Mouse (Mus musculus) frontal cortex, postnatal 14 days (tissue): ENCODE results near the gene Gm11037.

Experiments used
- DNase-seq, 2 experiments: peaks; one replicate each; pipeline ENCODE4 v3.0.0; 2022; ENCODE audit warnings: low spot score in 2 of 2

Gene Gm11037

DNA sequence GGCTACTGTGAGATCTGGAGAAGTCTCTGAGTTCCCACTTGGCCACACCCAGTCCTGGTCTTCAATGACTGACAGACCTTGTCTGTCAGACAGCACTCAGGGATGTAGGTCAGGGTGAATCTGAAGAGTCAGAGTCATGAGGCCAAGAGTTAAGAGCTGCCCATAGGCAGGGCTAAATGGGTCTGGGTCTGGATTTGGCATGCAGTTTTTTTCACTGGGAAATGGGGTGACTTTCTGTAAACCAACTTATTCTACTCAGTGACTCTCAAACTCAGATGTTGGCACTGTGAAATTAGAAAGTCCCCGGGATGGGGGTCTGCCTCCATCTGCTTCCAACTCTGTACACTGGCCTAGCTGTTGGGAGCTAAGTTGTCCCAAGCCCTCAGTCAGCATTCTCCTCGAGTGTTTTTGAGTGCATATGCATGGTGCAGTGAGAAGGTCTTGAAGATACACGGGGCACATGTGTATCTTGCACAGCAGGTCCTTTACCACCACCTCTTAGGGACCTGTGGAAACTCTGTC, 4.6 kb upstream of the Gm11037 start:
- no peak for DNase-seq

DNA sequence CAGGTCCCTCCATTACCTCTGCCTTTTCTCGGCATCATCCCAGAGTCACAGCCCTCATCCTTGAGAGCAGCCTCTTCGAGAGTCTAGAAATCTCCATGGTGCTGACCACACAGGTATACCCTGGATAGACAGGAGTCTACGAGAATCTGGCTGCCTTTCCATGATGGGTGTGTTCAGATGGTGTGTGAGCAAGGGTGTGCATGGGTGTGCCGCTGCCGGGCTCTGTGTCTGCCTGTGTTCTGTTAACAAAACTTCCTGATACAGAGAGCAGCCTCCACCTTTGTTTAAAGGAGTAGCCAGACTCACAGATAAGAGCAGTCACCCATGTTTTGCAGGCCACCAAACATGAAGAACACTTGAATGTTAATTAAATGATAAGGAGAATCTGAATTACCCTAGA, 3.5 kb upstream of the Gm11037 start:
- no peak for DNase-seq

DNA sequence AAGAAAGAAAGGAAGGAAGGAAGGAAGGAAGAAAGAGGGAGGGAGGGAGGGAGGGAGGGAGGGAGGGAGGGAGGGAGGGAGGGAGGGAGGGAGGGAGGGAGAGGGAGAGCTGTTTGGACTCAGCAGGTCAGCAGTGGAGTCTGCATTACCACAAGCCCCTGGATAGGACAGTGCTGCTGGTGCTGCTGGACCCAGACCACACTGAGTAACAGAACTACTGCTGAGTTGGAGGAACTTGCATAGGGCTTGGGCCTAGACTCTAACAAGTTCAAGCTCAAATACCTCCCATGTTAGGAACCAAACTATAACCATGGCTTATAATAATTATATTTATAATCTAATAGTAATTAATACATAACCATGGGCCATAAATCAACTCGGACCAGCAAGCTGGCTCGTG, 2.4 kb upstream of the Gm11037 start:
- DNase-seq = no peak

DNA sequence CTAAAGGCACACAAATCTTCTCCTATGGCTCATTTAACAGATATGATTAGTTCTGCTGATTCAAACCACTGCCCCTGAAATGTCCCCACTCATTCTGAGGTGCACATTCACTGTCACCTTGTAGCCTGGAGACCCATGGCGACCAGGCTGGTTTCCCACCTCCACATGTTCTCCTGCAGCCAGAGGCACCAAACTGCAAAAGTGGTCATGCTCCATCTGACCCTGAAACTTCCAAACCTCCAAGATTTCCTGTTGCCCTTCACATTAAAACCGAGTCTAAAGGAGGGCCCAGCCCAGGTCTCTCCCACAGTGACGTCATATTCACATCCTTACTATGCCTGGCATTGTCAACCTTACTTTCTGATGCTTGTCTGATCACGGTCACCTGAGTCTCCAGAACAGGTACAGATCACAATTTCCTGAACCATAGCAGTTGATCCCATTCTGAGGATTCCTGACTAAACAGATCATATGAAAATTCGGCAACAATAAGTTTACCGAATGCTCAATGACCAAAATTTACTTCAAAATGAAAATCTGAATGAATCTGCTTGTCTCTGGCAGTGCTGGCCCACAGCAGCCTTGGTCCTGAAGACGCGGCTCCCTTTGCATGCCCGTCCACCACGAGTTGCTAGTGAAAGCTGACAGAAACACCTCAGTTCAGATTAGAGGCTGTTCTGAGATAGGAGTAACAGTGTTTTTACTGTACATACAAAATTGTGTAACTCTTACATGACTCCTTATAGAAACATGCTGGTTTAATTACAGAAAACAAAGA, 997 bp upstream of the Gm11037 start:
- no peak for DNase-seq

DNA sequence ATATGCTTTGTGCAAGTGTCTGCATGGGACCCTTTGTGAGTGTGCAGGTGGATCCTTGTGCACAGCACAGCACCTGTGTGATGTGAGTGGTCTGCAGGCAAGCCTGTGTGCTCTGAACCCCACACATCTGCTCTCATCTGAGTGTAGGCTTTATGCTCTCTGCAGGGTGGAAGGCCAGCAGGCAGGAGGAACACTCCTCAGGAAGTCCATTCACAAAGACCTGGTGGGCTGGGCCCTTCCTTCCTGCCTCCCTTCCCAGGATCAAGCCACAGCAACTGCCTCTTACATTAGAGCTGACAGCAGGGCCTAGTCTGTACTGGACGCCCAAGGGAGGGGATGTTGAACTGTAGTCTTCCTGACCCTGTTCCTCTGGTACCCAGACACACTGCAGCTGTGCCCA, 1.1 kb downstream of the Gm11037 start:
- no peak for DNase-seq

DNA sequence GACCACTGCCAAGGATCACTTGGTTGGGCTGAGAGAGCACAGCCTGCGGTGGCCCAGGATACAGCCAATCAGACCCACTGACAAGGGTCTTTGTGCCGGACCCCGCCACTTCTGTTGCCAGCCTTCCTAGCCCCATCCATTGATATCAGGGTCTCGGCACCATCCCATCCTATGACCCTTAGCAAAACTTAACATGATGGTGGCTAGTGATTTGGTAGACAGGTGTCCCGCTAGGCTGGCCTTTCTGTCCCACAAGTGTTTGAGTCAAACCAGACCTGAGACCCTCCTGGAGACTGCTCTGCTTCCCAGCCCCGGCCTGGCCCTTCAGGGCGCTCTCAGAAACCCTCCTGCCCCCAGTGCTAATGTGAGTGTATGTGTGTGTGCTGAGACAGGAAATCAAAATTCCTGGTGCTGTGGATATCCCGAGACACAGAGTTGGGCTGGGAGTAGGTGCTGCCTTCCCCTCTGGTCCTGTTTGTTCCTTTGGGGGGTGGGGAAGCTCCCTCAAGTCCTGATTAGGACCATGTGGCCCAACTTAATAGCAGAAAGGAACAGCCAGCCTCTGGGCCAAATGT, 1.6 kb downstream of the Gm11037 start:
- no peak for DNase-seq

DNA sequence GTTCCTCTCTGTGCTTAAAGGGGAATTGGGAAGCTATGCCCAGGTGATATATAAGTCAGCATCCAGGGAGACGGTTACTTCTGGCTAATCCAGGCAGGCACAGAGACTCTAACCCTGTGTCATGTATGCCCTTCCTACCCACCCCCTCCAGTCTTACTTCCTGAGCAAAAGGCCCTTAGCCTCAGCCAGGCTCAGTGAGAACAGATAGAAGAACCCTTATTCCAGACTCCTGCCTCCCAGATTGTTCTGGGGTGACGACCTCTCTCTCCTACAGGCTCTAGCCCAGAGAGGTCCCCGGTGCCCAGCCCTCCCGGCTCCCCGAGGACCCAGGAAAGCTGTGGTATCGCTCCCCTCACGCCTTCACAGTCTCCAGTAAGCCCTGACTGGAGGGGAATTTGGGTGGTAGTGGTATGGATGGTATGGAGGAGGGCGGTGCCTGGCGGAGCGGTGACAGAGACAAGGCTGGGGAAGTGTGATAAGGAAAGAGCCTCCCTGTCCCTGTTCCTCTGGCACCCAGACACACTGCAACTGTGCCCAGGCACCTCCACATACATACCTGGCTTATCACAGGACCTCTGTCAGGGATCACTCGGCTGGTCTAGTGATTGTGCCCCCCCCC, 2.3 kb downstream of the Gm11037 start:
- no peak for DNase-seq

DNA sequence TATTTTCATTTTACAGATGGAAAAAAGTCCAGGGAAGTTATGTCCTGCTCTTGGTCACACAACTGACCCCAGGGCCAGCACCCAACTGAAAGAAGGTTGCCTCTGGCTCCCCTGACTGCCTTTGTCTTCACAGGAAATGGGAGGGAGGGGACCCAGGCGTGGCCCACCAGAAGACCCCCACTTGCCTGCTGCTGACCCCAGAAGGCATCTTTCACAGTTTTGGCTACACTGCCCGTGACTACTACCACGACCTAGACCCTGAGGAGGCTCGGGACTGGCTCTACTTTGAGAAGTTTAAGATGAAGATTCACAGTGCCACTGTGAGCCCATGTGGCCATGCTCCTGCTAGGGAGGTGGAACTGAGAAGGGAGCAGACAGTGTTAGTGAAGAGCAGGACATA, 5.0 kb downstream of the Gm11037 start:
- DNase-seq = no peak

DNA sequence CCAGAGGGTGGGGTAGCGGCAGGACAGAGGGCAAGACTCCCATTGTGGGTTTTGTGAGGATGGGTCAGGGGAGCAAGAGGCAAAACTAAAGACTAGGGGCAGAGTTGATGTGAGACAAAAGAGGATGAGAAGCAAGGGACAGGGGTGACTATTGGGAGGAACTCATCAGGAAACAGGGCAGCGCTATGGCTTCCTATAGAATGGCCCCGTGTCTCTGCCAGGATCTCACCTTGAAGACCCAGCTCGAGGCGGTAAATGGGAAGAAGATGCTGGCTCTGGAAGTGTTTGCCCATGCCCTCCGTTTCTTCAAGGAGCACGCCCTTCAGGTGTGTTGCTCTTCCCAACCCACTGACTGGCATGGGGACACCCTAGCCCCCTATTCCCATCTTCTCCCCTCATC, 5.5 kb downstream of the Gm11037 start:
- DNase-seq = no peak

DNA sequence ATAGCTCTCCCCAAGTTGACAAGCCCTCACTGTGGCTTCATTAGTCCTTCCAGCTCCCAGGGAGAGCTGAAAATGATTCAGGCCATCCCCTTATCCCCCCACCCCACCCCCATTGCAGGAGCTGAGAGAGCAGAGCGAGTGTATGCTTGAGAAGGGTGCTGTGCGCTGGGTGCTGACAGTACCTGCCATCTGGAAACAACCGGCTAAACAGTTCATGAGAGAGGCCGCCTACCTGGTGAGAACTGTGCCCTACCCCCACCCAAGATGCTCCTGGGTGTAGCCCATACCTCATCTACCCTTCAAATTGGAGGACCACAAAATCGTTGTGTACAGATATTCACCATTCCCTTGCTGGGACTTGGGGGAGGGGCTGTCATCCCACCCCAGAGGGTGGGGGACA, 6.0 kb downstream of the Gm11037 start:
- no peak for DNase-seq

DNA sequence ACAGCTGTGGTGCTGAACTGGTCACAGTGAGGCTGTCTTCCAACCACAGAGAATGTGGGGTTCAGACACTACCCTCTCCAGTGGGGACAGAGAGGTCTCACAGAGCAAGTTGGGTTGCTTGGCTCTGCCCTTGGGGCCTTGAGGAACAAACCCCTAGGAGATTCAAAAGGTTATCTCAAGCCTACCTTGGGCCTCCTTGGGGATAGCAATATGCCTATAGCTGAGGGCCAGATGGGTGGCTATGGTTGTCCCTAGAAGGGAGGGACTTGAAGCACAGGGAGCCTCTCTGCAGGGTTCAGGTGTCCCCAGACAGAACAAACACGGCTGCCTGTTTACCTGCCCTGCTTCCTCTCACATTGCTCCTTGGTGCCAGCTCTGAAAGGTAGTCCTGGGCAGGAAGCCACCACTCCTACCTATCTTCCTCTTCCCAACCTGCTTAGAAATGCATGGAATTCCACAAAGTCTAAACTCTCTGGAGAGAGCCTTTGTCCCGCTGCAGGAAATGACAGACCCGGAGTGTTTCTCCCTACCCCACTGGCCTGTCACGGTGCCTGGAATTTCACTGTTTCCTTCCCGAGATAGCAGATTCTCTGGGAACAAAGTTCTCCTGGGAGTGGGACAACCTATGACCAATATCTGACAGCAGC, 6.7 kb downstream of the Gm11037 start:
- no peak for DNase-seq

DNA sequence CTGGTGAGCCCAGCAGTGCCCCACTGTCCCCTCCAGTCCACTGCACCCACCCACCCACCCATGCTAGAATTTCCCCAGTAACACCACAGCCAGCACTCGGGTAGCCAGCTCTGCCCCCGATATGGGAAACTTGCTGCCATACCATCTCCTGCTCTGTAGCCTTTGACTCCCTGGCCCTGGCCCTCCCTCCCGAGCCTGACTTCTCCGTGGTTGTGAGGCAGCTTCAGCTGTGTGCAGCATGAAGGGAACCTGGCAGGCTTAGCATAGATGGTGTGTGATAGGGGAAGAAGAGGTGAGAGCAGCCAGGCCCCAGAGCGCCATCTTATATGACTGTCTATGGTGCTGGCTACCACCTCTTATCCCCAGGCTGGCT, 7.2 kb downstream of the Gm11037 start:
- DNase-seq = no peak

DNA sequence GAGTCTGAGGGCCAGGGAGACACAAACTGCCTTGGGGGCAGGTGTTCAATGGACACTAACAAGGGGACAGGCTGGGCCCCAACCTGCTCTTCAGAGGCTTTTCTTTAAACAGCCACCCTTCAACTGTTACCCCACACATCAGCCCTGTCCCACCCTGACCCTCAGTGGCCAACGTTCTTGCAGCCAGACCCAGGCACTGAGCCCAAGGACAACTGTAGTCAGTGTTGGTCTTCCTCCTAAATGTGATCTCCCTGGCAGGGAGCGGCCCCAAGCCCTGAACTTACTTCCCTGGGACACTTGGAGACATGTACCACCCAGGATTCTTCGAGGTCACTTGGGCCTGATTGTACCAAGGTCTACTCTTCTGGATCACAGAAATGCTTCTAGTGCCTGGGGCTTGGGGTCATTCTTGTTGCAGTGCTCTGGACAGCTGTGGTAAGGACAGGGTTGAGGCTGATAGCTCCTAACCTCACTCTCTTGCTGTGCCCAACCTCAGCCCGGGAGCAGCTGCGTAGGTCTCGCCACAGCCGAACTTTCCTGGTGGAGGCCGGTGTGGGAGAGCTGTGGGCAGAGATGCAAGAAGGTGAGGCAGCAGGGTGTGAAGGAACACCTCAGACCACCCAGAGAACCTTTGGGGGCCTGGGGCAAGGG, 8.2 kb downstream of the Gm11037 start:
- no peak for DNase-seq

DNA sequence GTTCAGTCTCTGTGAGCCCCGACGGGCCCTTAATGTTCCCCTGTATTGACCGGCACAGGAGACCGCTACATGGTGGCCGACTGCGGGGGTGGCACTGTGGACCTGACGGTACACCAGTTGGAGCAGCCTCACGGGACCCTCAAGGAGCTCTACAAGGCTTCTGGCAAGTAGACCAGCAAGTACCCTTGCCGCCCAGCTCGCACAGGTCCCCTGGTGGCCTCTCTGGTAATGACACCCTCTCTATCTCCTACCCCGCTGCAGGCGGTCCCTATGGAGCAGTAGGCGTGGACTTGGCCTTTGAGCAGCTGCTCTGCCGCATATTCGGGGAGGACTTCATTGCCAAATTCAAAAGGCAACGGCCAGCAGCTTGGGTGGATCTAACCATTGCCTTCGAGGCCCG, 9.3 kb downstream of the Gm11037 start:
- DNase-seq = peak in 1 of 2 experiments; percentile 45

DNA sequence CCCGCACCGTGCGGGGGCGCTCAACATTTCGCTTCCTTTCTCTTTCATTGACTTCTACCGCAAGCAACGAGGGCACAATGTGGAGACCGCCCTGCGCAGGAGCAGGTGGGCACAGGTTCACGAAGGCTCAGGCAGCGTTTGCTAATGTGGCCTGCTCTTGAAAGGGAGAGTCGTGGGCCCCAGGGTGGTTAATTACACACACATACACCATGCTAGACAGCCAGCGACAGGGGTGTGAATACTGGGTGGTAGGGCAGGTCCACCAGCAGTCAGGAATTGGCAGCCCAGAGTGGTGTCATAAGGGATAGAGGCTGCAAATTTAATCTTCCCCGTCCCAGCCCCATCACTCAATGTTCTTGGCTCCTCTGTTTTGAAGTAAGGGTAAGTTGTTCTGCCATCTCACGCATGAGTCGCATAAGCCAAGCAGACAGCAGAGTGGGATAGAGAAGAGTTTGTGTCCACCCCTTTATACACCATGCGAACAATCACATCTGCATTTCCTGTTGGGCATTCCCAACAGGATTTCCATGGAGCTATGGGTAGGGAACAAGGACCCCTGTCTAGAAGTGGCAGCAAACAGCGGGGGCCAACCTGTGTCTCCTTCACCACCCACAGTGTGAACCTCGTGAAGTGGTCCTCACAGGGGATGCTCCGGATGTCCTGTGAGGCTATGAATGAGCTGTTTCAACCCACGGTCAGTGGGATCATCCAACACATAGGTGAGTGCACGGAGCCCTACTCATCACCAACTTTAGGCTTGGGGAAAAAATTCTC, 9.9 kb downstream of the Gm11037 start:
- no peak for DNase-seq

DNA sequence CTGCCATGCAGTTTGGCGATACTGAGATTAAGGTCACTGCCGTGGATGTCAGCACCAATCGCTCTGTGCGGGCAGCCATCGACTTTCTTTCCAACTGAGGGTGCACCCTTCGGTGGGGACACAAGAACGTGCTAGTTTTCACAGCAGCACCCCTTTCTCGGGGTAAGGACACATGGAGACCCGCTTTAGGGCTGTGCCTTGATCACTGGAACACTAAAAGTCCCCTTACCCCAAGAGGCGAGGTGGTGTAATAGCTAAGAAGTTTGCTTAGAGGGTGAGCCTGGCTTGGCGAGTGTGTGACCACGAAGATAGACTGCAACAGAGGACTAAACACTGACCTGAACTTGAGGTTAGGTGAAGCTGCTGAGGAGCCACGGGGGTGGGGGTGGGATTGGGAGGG, 11.8 kb downstream of the Gm11037 start:
- DNase-seq = no peak

DNA sequence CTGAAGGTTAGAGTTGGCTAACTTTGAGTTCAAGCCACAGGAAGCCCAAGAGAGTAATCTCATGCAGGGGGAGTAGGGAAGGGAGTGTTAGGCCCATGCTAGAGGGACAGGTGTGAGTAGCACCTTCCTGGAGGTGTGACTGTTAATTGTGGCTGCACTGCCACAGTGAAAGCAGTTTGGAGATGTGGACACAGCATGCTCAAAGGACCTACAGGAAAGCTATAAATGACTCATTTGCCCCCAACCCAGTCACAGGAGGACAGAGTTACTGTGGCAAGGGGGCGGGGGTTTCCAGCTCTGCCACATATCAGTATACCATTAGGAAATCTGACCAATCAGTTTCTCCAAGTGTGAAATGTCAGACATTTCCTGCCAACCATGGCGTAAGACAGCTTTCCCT, 12.2 kb downstream of the Gm11037 start:
- DNase-seq = no peak

DNA sequence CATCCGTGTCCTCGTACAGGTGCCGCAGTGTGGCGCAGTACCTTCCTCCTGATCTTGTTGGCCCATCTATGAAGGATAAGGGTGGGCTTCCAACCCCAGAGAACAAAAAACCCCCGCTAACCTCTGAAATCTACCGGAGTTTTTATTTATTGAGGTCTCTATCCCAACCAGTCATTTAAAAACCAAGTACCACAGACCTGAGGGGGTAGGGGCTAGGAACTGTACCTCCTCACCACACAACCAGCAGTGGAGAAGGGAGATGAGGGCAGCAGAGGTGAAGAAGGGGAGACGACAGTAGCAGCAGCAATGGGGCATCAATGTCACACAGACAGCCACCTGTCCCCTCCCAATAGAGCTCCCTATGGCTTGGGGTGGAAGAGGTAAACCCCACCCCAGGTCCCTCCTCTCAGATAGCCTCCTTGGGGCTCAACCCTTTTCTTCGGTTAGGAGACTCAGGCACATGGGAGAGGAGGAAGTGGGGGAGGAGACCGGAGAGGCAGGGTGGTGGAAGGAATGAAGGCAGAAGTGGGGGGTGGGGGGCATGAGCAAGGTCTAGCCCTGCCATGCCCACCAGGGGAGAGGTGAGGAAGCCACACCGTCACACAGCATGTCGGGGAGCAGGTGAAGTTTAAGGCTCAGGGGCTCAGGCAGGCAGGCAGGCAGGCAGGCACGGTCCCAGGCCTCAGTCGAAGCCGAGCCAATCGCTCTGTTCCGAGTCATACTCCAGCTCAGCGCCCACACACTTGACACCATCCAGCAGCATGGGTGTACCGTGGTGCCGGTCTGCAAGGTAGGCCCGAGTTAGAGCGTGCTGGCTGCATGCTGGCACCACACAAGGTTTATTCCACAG, 13.1 kb downstream of the Gm11037 start:
- no peak for DNase-seq

DNA sequence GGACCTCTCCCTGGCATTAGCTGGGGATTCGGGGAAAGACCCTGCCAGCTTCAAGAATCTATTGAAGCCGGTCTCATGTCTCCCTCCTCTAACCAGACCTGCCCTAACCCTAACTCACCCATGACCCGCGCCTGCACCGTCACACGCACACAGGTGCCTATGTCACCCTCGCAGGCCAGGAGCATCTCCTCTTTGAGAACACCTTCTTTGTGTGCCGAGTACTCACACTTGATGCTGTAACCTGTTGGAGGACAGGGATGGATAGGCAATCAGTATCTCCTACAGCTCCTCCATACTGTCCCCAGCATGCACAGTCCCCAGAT, 13.7 kb downstream of the Gm11037 start:
- no peak for DNase-seq

DNA sequence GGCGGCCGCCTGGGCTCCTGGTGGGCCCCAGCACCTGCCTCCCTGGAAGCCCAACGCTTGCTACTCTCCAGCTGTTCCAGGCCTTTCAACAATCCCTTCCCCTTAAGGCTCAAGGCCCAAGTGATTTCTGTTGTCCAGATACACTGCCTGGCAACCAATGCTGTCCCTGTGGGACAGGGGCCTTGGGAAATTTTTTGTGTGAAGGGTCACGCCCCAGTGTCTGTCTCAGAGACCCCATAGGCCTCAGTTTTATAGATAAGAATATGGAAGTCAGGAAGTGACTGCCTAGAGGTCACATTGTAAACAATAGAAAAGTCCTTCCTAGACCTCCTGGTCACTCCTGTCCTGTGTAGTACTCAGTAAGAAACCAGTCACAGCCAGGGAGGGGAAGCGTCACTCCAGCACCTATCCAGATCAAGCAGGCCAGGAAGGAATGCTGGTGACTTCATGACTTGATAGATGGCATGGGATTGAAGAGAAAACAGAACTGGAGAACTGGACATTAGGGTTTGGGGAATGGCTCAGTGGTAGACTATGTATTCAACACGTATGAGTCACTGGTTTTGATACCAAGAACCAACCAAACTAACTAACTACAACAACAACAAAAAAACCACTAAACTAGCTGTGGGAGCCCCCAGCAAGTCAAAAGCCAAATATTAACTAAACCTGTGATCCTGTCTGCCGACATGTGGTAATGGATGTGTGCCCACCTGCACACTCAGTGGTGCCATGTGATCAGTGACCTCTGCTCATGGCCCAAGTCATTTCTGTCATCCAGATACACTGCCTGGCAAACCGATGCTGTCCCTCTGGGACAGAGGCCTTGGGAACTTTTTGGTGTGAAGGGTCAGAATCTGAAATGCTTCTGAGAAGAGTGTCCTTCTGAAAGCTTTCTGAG, 15.3 kb downstream of the Gm11037 start:
- DNase-seq = no peak
